Mouse (Mus musculus) heart, embryonic 15.5 days (tissue): ENCODE data around the gene Fam76a. TPM values are rescaled to one million over a fixed set of nuclear protein-coding genes. Genes with fewer than 3 reads are reported as not detected.

Experiments used
- ATAC-seq: fragments of 200-750 bp; cut with Nextera tagmentation; replicated peaks from 2 replicates; pipeline ENCODE4 v1.8.0; 2017; ENCODE audit warnings: low read depth, moderate TSS enrichment; ENCODE audit not compliant: insufficient number of reproducible peaks, insufficient read depth, low FRiP score
- H3K27ac ChIP-seq: fragments of 300-500 bp; sonication (generic); 2 replicates; pipeline ENCODE4 v1.5.1; 2015; ENCODE audit warnings: mild to moderate bottlenecking, inconsistent platforms
- H3K27me3 ChIP-seq: fragments of 300-500 bp; sonication (generic); 2 replicates; pipeline ENCODE4 v1.6.1; 2015; ENCODE audit warnings: inconsistent platforms
- H3K36me3 ChIP-seq: fragments of 300-500 bp; sonication (generic); 2 replicates; pipeline ENCODE4 v1.6.1; 2015; ENCODE audit warnings: mild to moderate bottlenecking, inconsistent platforms
- H3K4me1 ChIP-seq: fragments of 300-500 bp; sonication (generic); replicated peaks from 2 replicates; pipeline ENCODE4 v1.6.1; 2015; ENCODE audit warnings: inconsistent platforms
- H3K4me2 ChIP-seq: fragments of 300-500 bp; sonication (generic); 2 replicates; pipeline ENCODE4 v1.6.1; 2015; ENCODE audit warnings: inconsistent platforms, mild to moderate bottlenecking, moderate library complexity
- H3K4me3 ChIP-seq: fragments of 300-500 bp; sonication (generic); 2 replicates; pipeline ENCODE4 v1.5.1; 2015; ENCODE audit warnings: mild to moderate bottlenecking, inconsistent platforms
- H3K9ac ChIP-seq: fragments of 300-500 bp; sonication (generic); 2 replicates; pipeline ENCODE4 v1.6.1; 2015; ENCODE audit warnings: mild to moderate bottlenecking, inconsistent platforms
- H3K9me3 ChIP-seq: fragments of 300-500 bp; sonication (generic); replicated peaks from 2 replicates; pipeline ENCODE4 v1.6.1; 2016; ENCODE audit warnings: inconsistent platforms
- WGBS: fragments of 180-500 bp; shearing (Covaris S2); methylation state at CpG from one replicate; pipeline ENCODE4 v1.1.7; 2015; ENCODE audit warnings: mixed read lengths; 5-methylcytosine and 5-hydroxymethylcytosine counted together
- polyA plus RNA-seq: library from polyadenylated mRNA; unstranded; fragments of >200 nt; fragmentation: Nextera tagmentation; extraction: Ambion mirVana; gene quantifications from 2 replicates; pipeline ENCODE4 v1.2.1, GENCODE M21; 2015

The Fam76a gene
- polyA plus RNA-seq, 1 experiment from 2014 or later: 37.0 TPM

GRCm38 (mm10) chr4:132959679-132960045 is 37.3 kb upstream of the Fam76a start:
- H3K4me3 ChIP-seq: no peak overlapping the region
- no peak for ATAC-seq
- no peaks in the 10 kb centered on the region for H3K9me3 ChIP-seq
- peaks cover 56% of the 10 kb centered on the region for H3K4me1 ChIP-seq
- H3K27me3 ChIP-seq: no peaks in the 10 kb centered on the region
- H3K36me3 ChIP-seq: no peaks in the 10 kb centered on the region
- no peak overlapping the region for H3K4me2 ChIP-seq
- peak overlapping the region; percentile 93 for H3K27ac ChIP-seq
- 54% methylated on average over 3 of the region's 3 CpGs for WGBS
- H3K9ac ChIP-seq: no peak overlapping the region

- H3K9ac ChIP-seq: peak overlapping the region; percentile 30; the same call in 1 of the 2 replicates
- peak overlapping the region; percentile 93 for H3K27ac ChIP-seq
- no peaks in the 10 kb centered on the region for H3K9me3 ChIP-seq
- H3K36me3 ChIP-seq: no peaks in the 10 kb centered on the region
- no peaks in the 10 kb centered on the region for H3K27me3 ChIP-seq
- H3K4me1 ChIP-seq: peaks cover 57% of the 10 kb centered on the region
- no peak overlapping the region for H3K4me3 ChIP-seq
- 8% methylated on average over 10 of the region's 10 CpGs for WGBS
- peak overlapping the region; percentile 20; the same call in 1 of the 2 replicates for H3K4me2 ChIP-seq
- peak; percentile 69 for ATAC-seq
Observed at GRCm38 (mm10) chr4:132958741-132959678, 36.7 kb upstream of the Fam76a start.

- H3K4me3 ChIP-seq: no peak overlapping the region
- no peaks in the 10 kb centered on the region for H3K9me3 ChIP-seq
- peak overlapping the region; percentile 15; the same call in 1 of the 2 replicates for H3K27ac ChIP-seq
- 28% methylated on average over 2 of the region's 2 CpGs for whole genome bisulfite sequencing
- no peak for ATAC-seq
- no peaks in the 10 kb centered on the region for H3K27me3 ChIP-seq
- no peak overlapping the region for H3K9ac ChIP-seq
- H3K36me3 ChIP-seq: no peaks in the 10 kb centered on the region
- H3K4me1 ChIP-seq: peaks cover 40% of the 10 kb centered on the region
- no peak overlapping the region for H3K4me2 ChIP-seq
Observed at GRCm38 (mm10) chr4:132955395-132955791, 33.0 kb upstream of the Fam76a start.

- Histone ChIP-seq H3K4me3 (no peak overlapping the region), H3K9me3 (no peaks in the 10 kb centered on the region), H3K4me1 (peaks cover 40% of the 10 kb centered on the region), H3K36me3 (no peaks in the 10 kb centered on the region), H3K9ac (no peak overlapping the region), H3K27me3 (no peaks in the 10 kb centered on the region), H3K27ac (peak overlapping the region; percentile 15; the same call in 1 of the 2 replicates), H3K4me2 (no peak overlapping the region)
- ATAC-seq: no peak
- 57% methylated on average over 7 of the region's 7 CpGs for WGBS
Observed at GRCm38 (mm10) chr4:132954530-132955394, 32.4 kb upstream of the Fam76a start.

GRCm38 (mm10) chr4:132950999-132951398 is 28.6 kb upstream of the Fam76a start:
- 46% methylated on average over 2 of the region's 2 CpGs for WGBS
- Histone ChIP-seq H3K4me3 (no peak overlapping the region), H3K27me3 (no peaks in the 10 kb centered on the region), H3K36me3 (no peaks in the 10 kb centered on the region), H3K9me3 (no peaks in the 10 kb centered on the region), H3K27ac (no peak overlapping the region), H3K4me1 (peaks cover 37% of the 10 kb centered on the region), H3K4me2 (no peak overlapping the region), H3K9ac (no peak overlapping the region)
- ATAC-seq: no peak

- Histone ChIP-seq H3K4me1 (peaks cover 36% of the 10 kb centered on the region), H3K4me2 (peak overlapping the region; percentile 48), H3K27me3 (no peaks in the 10 kb centered on the region), H3K9ac (no peak overlapping the region), H3K4me3 (peak overlapping the region; percentile 21), H3K9me3 (no peaks in the 10 kb centered on the region), H3K36me3 (no peaks in the 10 kb centered on the region), H3K27ac (no peak overlapping the region)
- no peak for ATAC-seq
- WGBS: 28% methylated on average over 24 of the region's 24 CpGs
Observed at GRCm38 (mm10) chr4:132949882-132950532, 27.6 kb upstream of the Fam76a start.

GRCm38 (mm10) chr4:132946047-132947001 is 24.0 kb upstream of the Fam76a start:
- H3K9me3 ChIP-seq: no peaks in the 10 kb centered on the region
- H3K4me3 ChIP-seq: peak overlapping the region; percentile 24; the same call in 1 of the 2 replicates
- no peaks in the 10 kb centered on the region for H3K36me3 ChIP-seq
- peak overlapping the region; percentile 34 for H3K9ac ChIP-seq
- peak overlapping the region; percentile 83 for H3K27ac ChIP-seq
- peaks cover 34% of the 10 kb centered on the region for H3K4me1 ChIP-seq
- peak; percentile 50 for ATAC-seq
- peak overlapping the region; percentile 55 for H3K4me2 ChIP-seq
- 25% methylated on average over 27 of the region's 27 CpGs for WGBS
- H3K27me3 ChIP-seq: no peaks in the 10 kb centered on the region

DNA sequence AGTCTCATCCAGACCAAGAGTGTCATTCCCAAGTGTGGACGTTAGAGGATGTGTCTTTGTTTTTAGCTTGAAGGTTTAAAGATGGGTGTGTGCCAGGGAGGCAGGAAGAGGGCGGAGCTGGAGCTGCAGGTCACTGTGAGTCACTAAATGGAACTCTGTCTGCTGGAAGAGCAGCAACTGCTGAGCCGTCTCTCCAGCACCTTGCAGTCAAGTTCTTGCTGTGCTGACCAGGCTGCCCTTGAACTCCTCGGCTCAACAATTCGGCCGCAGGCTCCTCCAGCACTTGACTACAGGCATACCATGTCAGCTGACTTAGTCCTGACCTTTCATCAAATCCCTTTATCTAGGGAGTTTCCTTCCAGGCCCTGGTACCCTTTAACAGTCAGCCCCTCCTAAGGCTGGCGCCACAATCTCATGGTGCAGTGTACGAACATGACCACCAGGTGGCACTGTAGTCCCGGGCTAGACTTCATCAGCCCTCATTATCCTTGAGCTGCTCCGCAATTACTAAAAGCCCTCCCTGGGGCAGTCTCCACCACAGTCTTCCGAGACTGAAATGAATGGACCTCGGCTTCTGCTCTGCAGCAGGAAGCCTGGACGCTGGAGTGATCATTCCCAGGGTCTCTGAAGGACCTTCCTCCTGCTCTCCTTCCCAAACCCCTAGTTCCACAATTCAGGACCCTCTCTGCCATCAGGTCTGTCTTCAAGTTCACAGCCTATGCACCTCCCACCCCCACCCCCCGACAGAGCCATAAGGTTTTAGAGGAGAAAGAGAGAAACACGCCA is 23.1 kb upstream of the Fam76a start:
- H3K9ac ChIP-seq: peak overlapping the region; percentile 34; the same call in 1 of the 2 replicates
- H3K4me3 ChIP-seq: peak overlapping the region; percentile 24; the same call in 1 of the 2 replicates
- H3K27me3 ChIP-seq: no peaks in the 10 kb centered on the region
- H3K9me3 ChIP-seq: no peaks in the 10 kb centered on the region
- ATAC-seq: peak; percentile 85
- peaks cover 34% of the 10 kb centered on the region for H3K4me1 ChIP-seq
- WGBS: 3% methylated on average over 15 of the region's 15 CpGs
- no peaks in the 10 kb centered on the region for H3K36me3 ChIP-seq
- H3K4me2 ChIP-seq: peak overlapping the region; percentile 55
- H3K27ac ChIP-seq: peak overlapping the region; percentile 83

DNA sequence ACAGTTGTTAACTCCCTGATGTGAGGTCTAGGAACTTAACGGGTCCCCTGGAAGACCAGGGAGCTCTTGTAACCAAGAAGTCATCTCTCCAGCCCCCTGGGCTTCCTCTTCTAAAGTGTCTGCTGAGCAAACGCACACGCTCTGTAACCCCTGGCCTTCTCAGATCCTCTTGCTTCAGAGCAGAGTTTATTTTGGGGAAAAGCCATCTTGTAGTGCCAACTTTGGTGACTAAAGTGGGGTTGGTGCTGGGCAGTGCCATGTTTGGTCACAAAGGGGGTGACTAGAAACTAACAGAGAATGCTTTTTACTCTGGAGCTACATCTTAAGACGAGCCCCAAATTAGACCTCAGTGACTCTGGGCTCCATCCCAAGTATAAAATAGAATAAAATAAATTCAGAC is 22.4 kb upstream of the Fam76a start:
- Histone ChIP-seq H3K4me3 (no peak overlapping the region), H3K27ac (peak overlapping the region; percentile 83), H3K4me1 (peaks cover 28% of the 10 kb centered on the region), H3K9ac (no peak overlapping the region), H3K36me3 (no peaks in the 10 kb centered on the region), H3K27me3 (no peaks in the 10 kb centered on the region), H3K9me3 (no peaks in the 10 kb centered on the region), H3K4me2 (no peak overlapping the region)
- no peak for ATAC-seq
- WGBS: 65% methylated on average over 4 of the region's 4 CpGs
